Comparison of ENCODE assay signal across 12 mouse cellular contexts in genomic region chr11:89145281-89145945, GRCm38 (mm10).
A peak's percentile ranks its signal among the peaks of the same experiment; 100 is the strongest.
DNase-seq lines count a peak whose midpoint lies in the region; ATAC-seq and TF ChIP-seq lines count a peak whose summit lies in the region.
"Had no signal": no experiment of that assay in that cellular context is flagged by ENCODE, and none has a peak within 500 bp of the region (broad histone marks: within the 10 kb centered on the region; RNA-seq: fewer than 3 reads in every experiment).

No protein-coding gene starts in this region.

- peaks cover 21% of the 10 kb centered on the region for H3K4me1 ChIP-seq in embryonic facial prominence, embryonic 13.5 days
- peaks cover 12% of the 10 kb centered on the region for H3K4me1 ChIP-seq in embryonic facial prominence, embryonic 10.5 days
- peaks cover 14% of the 10 kb centered on the region; the same call in 1 of the 2 replicates for H3K4me1 ChIP-seq in kidney, embryonic 16.5 days (ENCODE audit: insufficient read depth, low read length)
- peaks cover 0 to 5% of the 10 kb centered on the region in 2 experiments; a peak in 1 of 4 replicates for H3K4me1 ChIP-seq in ES-E14 (ENCODE audit: control insufficient read depth in 2 of 2, insufficient read depth in 2 of 2, low read length in 2 of 2, poor library complexity in 1 of 2)
- peaks cover 19% of the 10 kb centered on the region for H3K4me1 ChIP-seq in limb, embryonic 12.5 days (replicated peaks)
- H3K4me1 ChIP-seq: hindbrain, embryonic 15.5 days had no signal

- no peaks in the 10 kb centered on the region for H3K36me3 ChIP-seq in embryonic facial prominence, embryonic 13.5 days
- no peaks in the 10 kb centered on the region for H3K36me3 ChIP-seq in embryonic facial prominence, embryonic 10.5 days (replicated peaks)
- H3K36me3 ChIP-seq in kidney, embryonic 16.5 days (ENCODE audit: insufficient read depth, low read length): no peaks in the 10 kb centered on the region
- H3K36me3 ChIP-seq in ES-E14 (ENCODE audit: control insufficient read depth, insufficient read depth, low read length, poor library complexity, severe bottlenecking): no peaks in the 10 kb centered on the region
- no peaks in the 10 kb centered on the region for H3K36me3 ChIP-seq in limb, embryonic 12.5 days
- H3K36me3 ChIP-seq: hindbrain, embryonic 15.5 days had no signal

- no peak for DNase-seq in embryonic facial prominence, embryonic 10.5 days (ENCODE audit: low spot score)
- DNase-seq in kidney, postnatal 36 days: no peak
- no peak for DNase-seq in ES-E14 (ENCODE audit: low read depth, low spot score)
- DNase-seq in B cell, adult 2 months: no peak
- no peak for DNase-seq in layer of hippocampus, adult 18-20 months (ENCODE audit: low spot score in 2 of 2)
- DNase-seq: layer of hippocampus, adult 9-11 months; midbrain, embryonic 14.5 days had no signal

- H3K27me3 ChIP-seq in embryonic facial prominence, embryonic 13.5 days: 0 out of 2 replicates have a peak, but pooled peaks cover 2% of the 10 kb centered on the region
- no peaks in the 10 kb centered on the region for H3K27me3 ChIP-seq in embryonic facial prominence, embryonic 10.5 days (replicated peaks; ENCODE audit: low read depth, poor library complexity, severe bottlenecking)
- H3K27me3 ChIP-seq in kidney, embryonic 16.5 days (ENCODE audit: insufficient read depth, low read length): no peaks in the 10 kb centered on the region
- H3K27me3 ChIP-seq in limb, embryonic 12.5 days: 0 out of 2 replicates have a peak, but pooled peaks cover 2% of the 10 kb centered on the region
- H3K27me3 ChIP-seq: hindbrain, embryonic 15.5 days had no signal

- H3K9ac ChIP-seq in embryonic facial prominence, embryonic 13.5 days: no peak overlapping the region
- 0 out of 2 replicates have a peak overlapping the region, but pooled peaks have one; percentile 16 for H3K9ac ChIP-seq in kidney, embryonic 16.5 days (replicated peaks; ENCODE audit: low read length)
- no peak overlapping the region for H3K9ac ChIP-seq in ES-E14 (ENCODE audit: insufficient read depth, low read depth, low read length, poor library complexity, severe bottlenecking)
- H3K9ac ChIP-seq in limb, embryonic 12.5 days (replicated peaks): no peak overlapping the region
- H3K9ac ChIP-seq: hindbrain, embryonic 15.5 days; liver, embryonic 14.5 days had no signal

- in situ Hi-C loops in ES-E14 (cut with MboI; ENCODE audit: low sequenced_read_pairs in 2 of 2, unreplicated experiment in 2 of 2): no loop called here

- H3K4me3 ChIP-seq in embryonic facial prominence, embryonic 13.5 days: no peak overlapping the region
- no peak overlapping the region for H3K4me3 ChIP-seq in embryonic facial prominence, embryonic 10.5 days
- H3K4me3 ChIP-seq in kidney, embryonic 16.5 days (ENCODE audit: low read length): no peak overlapping the region
- peak overlapping the region; percentile 32 to 38; a peak in 2 of 4 replicates for H3K4me3 ChIP-seq in ES-E14 (ENCODE audit: insufficient read depth in 1 of 2, low read depth in 1 of 2, low read length in 2 of 2, poor library complexity in 1 of 2, severe bottlenecking in 1 of 2)
- H3K4me3 ChIP-seq in limb, embryonic 12.5 days (replicated peaks): no peak overlapping the region
- H3K4me3 ChIP-seq: hindbrain, embryonic 15.5 days had no signal

- H3K9me3 ChIP-seq in embryonic facial prominence, embryonic 13.5 days: no peaks in the 10 kb centered on the region
- no peaks in the 10 kb centered on the region for H3K9me3 ChIP-seq in embryonic facial prominence, embryonic 10.5 days
- 0 out of 2 replicates have a peak, but pooled peaks cover 2% of the 10 kb centered on the region for H3K9me3 ChIP-seq in kidney, embryonic 16.5 days (ENCODE audit: low read length)
- H3K9me3 ChIP-seq in ES-E14 (ENCODE audit: control insufficient read depth, insufficient read depth, low read depth, low read length): no peaks in the 10 kb centered on the region
- peaks cover 7% of the 10 kb centered on the region; the same call in 1 of the 2 replicates for H3K9me3 ChIP-seq in limb, embryonic 12.5 days
- H3K9me3 ChIP-seq: hindbrain, embryonic 15.5 days had no signal

- no peak overlapping the region for H3K27ac ChIP-seq in embryonic facial prominence, embryonic 13.5 days
- H3K27ac ChIP-seq in embryonic facial prominence, embryonic 10.5 days (replicated peaks): no peak overlapping the region
- H3K27ac ChIP-seq in kidney, embryonic 16.5 days (ENCODE audit: low read length): no peak overlapping the region
- no peak overlapping the region for H3K27ac ChIP-seq in ES-E14 (ENCODE audit: insufficient read depth, low read depth, low read length, poor library complexity, severe bottlenecking)
- no peak overlapping the region for H3K27ac ChIP-seq in limb, embryonic 12.5 days
- H3K27ac ChIP-seq: hindbrain, embryonic 15.5 days; liver, embryonic 14.5 days had no signal

- H3K4me2 ChIP-seq in embryonic facial prominence, embryonic 13.5 days: 0 out of 2 replicates have a peak overlapping the region, but pooled peaks have one; percentile 15
- H3K4me2 ChIP-seq in kidney, embryonic 16.5 days (replicated peaks; ENCODE audit: low read depth, low read length): peak overlapping the region; percentile 26; the same call in 1 of the 2 replicates
- peak overlapping the region; percentile 23; the same call in 1 of the 2 replicates for H3K4me2 ChIP-seq in limb, embryonic 12.5 days
- H3K4me2 ChIP-seq: hindbrain, embryonic 15.5 days had no signal

- WGBS in embryonic facial prominence, embryonic 13.5 days: 60% methylated on average over 19 of the region's 19 CpGs
- WGBS in embryonic facial prominence, embryonic 10.5 days: 72% methylated on average over 19 of the region's 19 CpGs
- WGBS in kidney, embryonic 16.5 days: 36% methylated on average over 19 of the region's 19 CpGs
- WGBS in limb, embryonic 12.5 days: 46% methylated on average over 19 of the region's 19 CpGs

- ATAC-seq in embryonic facial prominence, embryonic 13.5 days (ENCODE audit: insufficient number of reproducible peaks, insufficient read depth, low FRiP score, low TSS enrichment, low read depth): peak; percentile 68; the same call in 1 of the 2 replicates
- ATAC-seq in kidney, embryonic 16.5 days (ENCODE audit: low FRiP score, low TSS enrichment): peak; percentile 75
- ATAC-seq in limb, embryonic 12.5 days (ENCODE audit: insufficient number of reproducible peaks, insufficient read depth, low FRiP score, low TSS enrichment, low read depth): peak; percentile 43; the same call in 1 of the 2 replicates

TF ChIP-seq in ES-E14, 5 proteins besides CTCF, POLR2A, EP300 and RAD21:
- TF ChIP-seq ZNF384 (IDR thresholded peaks at IDR 0.05; ENCODE audit: low read depth, low read length) (no peak), HCFC1 (IDR thresholded peaks at IDR 0.05; ENCODE audit: borderline replicate concordance, insufficient read depth, low read length) (no peak), ZC3H11A (IDR thresholded peaks at IDR 0.05; ENCODE audit: borderline replicate concordance, low read depth, low read length) (no peak), CHD2 (IDR thresholded peaks at IDR 0.05; ENCODE audit: low read depth, low read length) (no peak), MAFK (IDR thresholded peaks at IDR 0.05; ENCODE audit: insufficient read depth, low read depth, low read length) (no peak)

Comparison
In these comparisons a context has a peak if more than half of its experiments do, and no peak if none do; other contexts are left out.
1. H3K4me3 ChIP-seq: peak in ES-E14 (2 of 2); none in embryonic facial prominence, embryonic 13.5 days (single experiment), embryonic facial prominence, embryonic 10.5 days (single experiment), kidney, embryonic 16.5 days (single experiment) and limb, embryonic 12.5 days (single experiment).
2. Peak in every context shown above with its lines, with median percentiles within 50 percentile points of each other: ATAC-seq and H3K4me2 ChIP-seq.